Mouse (Mus musculus): ENCODE measurements around the gene Lpin2.

- TF ChIP-seq CTCF (IDR thresholded peaks at IDR 0.05 in 2 of 3, conservative IDR thresholded peaks at IDR 0.05 in 1 of 3; ENCODE audit: control insufficient read depth in 1 of 3, insufficient read depth in 1 of 3, low read depth in 2 of 3, low read length in 3 of 3, poor library complexity in 1 of 3, severe bottlenecking in 1 of 3) (no peak), KAT2A (conservative IDR thresholded peaks at IDR 0.05; ENCODE audit: low read depth, low read length) (no peak), EP300 (IDR thresholded peaks at IDR 0.05; ENCODE audit: low read depth in 1 of 2, low read length in 2 of 2) (no peak), TBP (IDR thresholded peaks at IDR 0.05; ENCODE audit: low read depth, low read length) (no peak), ETS1 (IDR thresholded peaks at IDR 0.05; ENCODE audit: low read depth, low read length) (no peak)
Observed at GRCm38 (mm10) chr17:71168846-71169245, 13.5 kb upstream of the Lpin2 start.
